Mouse (Mus musculus): ENCODE measurements around the gene Pkig. TPM values are rescaled to one million over a fixed set of nuclear protein-coding genes. Genes with fewer than 3 reads are reported as not detected.

Pkig gene
- 143 and 145 TPM in 2 replicates for polyA plus RNA-seq (2014; fragmentation: Nextera tagmentation; extraction: Ambion mirVana)

DNA sequence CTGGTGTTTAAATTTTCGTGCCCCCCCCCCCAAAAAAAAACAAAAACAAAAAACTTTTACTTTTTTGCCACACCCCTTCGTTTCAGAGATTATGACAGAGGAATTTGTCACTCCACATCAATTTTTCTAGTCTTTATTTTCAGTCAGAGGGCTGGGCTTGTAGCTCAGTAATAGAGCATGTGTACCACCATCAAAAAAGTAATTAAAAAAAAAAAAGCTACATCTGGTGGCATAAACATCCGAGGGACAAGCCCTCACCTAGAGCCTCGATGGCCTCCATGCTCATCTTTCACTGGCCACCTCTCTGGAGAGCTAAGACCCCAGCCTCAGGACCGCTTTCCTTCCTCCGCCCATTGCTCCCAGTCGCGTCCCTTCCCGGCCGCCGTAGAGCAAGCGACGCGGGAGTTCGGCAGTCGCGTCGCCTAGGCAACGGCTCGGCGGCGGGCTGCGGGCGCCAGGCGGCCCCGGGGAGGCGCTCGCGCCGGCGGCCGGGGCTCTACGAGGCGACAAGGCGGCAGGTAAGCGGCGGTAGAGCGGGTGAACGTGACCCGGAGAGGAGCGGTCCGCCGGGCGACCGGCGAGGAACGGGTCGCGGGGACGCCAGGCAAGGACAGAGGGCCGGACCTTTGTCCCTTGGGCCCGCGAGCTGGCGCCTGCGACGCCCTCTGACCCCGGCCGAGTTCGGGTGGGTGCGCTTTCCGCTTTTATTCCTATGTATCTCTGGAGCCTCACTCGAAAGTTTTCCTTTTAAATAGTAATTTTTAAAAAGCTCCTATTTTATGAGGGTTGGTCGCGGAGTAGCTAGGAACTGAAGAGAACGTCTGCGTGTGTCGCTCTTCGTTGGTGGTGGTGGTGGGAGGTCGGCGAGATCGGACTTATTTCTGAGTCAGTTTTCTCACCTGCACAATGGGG, at the start of gene Pkig:
TSS of gene Pkig (plus strand) at position 412 of the 912 bp plus-strand sequence.
- Histone ChIP-seq H3K27me3 (ENCODE audit: insufficient read depth, low read length) (no peaks in the 10 kb centered on the region), H3K4me1 (ENCODE audit: insufficient read depth) (no peaks in the 10 kb centered on the region), H3K4me2 (peak within 1 kb of the TSS; percentile 70), H3K9me3 (ENCODE audit: low read depth, low read length) (no peaks in the 10 kb centered on the region), H3K4me3 (ENCODE audit: low read depth, low read length) (peak within 1 kb of the TSS; percentile 75), H3K27ac (ENCODE audit: low read depth) (peak within 1 kb of the TSS; percentile 78), H3K36me3 (ENCODE audit: insufficient read depth) (0 out of 2 replicates have a peak, but pooled peaks cover 6% of the 10 kb centered on the region), H3K9ac (peak within 1 kb of the TSS; percentile 79)
- DNase-seq (peak; percentile 95), ATAC-seq (ENCODE audit: insufficient read depth) (peak; percentile 92)
- WGBS = under 1% methylated on average over 71 of the region's 71 CpGs
- no peak for TF ChIP-seq CTCF (IDR thresholded peaks at IDR 0.05; ENCODE audit: low read depth)

DNA sequence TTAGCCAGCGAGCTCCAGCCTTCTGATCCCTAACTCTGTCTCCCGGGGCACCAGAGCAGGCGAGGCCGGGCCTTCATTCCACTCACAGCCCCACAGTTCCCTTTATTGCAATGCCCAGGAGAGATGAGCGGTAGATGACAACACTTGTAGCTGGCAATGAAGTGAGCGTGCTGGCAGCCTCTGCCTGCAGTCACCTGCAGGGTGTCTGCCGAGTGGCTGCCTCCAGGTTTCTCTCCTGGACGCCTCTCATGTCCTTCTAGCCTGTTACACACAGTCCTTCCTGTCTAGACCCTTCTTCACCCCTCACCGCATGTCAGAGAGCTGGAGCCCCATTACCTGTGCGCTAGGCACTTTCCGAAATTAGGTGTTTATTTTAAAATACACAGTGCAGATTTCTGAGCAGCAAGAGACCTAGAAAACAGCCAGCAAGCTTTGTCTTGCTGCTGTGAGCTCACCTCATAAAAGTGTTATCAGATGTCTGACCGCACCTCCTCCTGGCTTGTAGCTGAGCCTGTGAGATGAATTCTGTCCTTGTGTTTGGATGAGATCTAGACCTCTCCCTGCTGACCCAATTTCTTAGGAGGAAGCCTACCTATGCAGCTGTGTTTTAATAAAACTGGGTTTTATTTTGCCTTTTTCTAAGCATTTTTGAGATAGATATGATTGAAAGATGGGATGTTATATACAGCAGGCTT, 48.8 kb upstream of the Pkig start:
- 77% methylated on average over 12 of the region's 12 CpGs for WGBS
- Histone ChIP-seq H3K9me3 (ENCODE audit: low read depth, low read length) (peaks cover 3% of the 10 kb centered on the region; the same call in 1 of the 2 replicates), H3K4me1 (ENCODE audit: insufficient read depth) (no peaks in the 10 kb centered on the region), H3K4me2 (no peak overlapping the region), H3K27me3 (ENCODE audit: insufficient read depth, low read length) (no peaks in the 10 kb centered on the region), H3K36me3 (ENCODE audit: insufficient read depth) (peaks cover 43% of the 10 kb centered on the region), H3K27ac (ENCODE audit: low read depth) (no peak overlapping the region), H3K9ac (no peak overlapping the region), H3K4me3 (ENCODE audit: low read depth, low read length) (no peak overlapping the region)
- DNase-seq (no peak), ATAC-seq (ENCODE audit: insufficient read depth) (no peak)
- no peak for TF ChIP-seq CTCF (IDR thresholded peaks at IDR 0.05; ENCODE audit: low read depth)

DNA sequence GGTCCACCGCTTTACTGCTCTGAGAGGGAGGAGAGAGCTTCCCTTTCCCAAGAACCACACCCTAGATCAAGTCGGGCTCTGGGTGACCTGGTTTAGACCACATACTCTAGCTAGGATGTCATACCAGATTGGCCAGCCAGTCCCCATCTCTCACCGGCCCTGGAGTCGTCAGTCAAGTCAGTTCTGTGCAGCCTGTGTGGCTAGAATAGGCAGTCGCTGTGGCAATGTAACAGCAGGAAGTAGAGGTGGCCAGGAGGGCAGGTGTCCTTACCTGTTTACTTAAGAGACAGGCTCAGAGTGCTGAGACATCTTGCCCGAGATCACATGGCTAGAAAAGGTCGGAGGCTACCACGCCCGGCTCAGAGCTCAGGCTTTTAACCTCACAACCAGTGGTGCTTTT, 47.0 kb upstream of the Pkig start:
- peaks cover 3% of the 10 kb centered on the region; the same call in 1 of the 2 replicates for H3K9me3 ChIP-seq (ENCODE audit: low read depth, low read length)
- H3K27ac ChIP-seq (ENCODE audit: low read depth) = no peak overlapping the region
- H3K36me3 ChIP-seq (ENCODE audit: insufficient read depth) = peaks cover 61% of the 10 kb centered on the region
- WGBS = 64% methylated on average over 9 of the region's 9 CpGs
- no peaks in the 10 kb centered on the region for H3K4me1 ChIP-seq (ENCODE audit: insufficient read depth)
- H3K4me3 ChIP-seq (ENCODE audit: low read depth, low read length) = no peak overlapping the region
- DNase-seq = no peak
- no peak for ATAC-seq (ENCODE audit: insufficient read depth)
- no peaks in the 10 kb centered on the region for H3K27me3 ChIP-seq (ENCODE audit: insufficient read depth, low read length)
- H3K9ac ChIP-seq = no peak overlapping the region
- H3K4me2 ChIP-seq = no peak overlapping the region
- TF ChIP-seq CTCF (IDR thresholded peaks at IDR 0.05; ENCODE audit: low read depth) = no peak

DNA sequence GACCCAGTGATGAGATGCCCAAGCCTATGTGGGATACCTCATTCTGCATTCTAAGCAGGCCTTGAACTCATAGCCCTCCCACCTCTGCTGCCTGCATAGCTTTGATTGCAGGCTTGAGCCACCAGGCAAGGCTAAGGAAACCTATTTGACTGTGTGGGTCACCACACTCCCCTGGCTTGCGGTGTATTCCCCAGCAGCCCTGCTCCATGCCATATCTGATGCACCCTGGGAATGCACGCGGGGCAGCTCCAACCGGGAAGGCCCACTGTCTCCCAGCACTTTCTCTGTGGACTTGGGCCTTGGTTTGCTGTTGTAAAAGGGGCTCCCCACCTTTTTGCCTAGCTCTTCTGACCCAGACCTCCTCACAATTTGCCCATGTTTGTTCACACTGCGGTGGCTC, 45.0 kb upstream of the Pkig start:
- Histone ChIP-seq H3K9ac (no peak overlapping the region), H3K9me3 (ENCODE audit: low read depth, low read length) (peaks cover 3% of the 10 kb centered on the region; the same call in 1 of the 2 replicates), H3K27me3 (ENCODE audit: insufficient read depth, low read length) (no peaks in the 10 kb centered on the region), H3K36me3 (ENCODE audit: insufficient read depth) (peaks cover 67% of the 10 kb centered on the region), H3K4me3 (ENCODE audit: low read depth, low read length) (no peak overlapping the region), H3K27ac (ENCODE audit: low read depth) (no peak overlapping the region), H3K4me1 (ENCODE audit: insufficient read depth) (no peaks in the 10 kb centered on the region), H3K4me2 (no peak overlapping the region)
- 89% methylated on average over 5 of the region's 5 CpGs for WGBS
- no peak for ATAC-seq (ENCODE audit: insufficient read depth)
- no peak for TF ChIP-seq CTCF (IDR thresholded peaks at IDR 0.05; ENCODE audit: low read depth)
- DNase-seq = no peak

DNA sequence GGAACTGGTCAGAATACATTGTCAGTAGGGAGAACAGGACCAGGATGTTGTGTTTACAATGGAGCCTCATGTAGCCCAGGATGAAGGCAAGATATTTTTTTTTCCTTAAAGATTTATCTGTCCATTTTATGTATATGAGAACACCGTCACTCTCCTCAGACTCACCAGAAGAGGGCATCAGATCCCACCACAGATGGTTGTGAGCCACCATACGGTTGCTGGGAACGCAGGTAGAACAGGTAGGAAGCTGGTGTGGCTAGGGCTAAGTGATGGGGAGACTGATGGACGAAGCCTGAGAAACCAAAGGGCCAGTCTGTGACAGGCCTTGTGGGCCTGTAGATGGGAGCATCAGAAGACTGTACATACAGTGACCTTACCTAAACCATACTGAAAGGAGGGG, 44.2 kb upstream of the Pkig start:
- Histone ChIP-seq H3K4me2 (no peak overlapping the region), H3K4me3 (ENCODE audit: low read depth, low read length) (no peak overlapping the region), H3K9ac (no peak overlapping the region), H3K9me3 (ENCODE audit: low read depth, low read length) (peaks cover 3% of the 10 kb centered on the region; the same call in 1 of the 2 replicates), H3K36me3 (ENCODE audit: insufficient read depth) (peaks cover 72% of the 10 kb centered on the region), H3K27ac (ENCODE audit: low read depth) (no peak overlapping the region), H3K4me1 (ENCODE audit: insufficient read depth) (no peaks in the 10 kb centered on the region), H3K27me3 (ENCODE audit: insufficient read depth, low read length) (no peaks in the 10 kb centered on the region)
- ATAC-seq (ENCODE audit: insufficient read depth) = no peak
- no peak for TF ChIP-seq CTCF (IDR thresholded peaks at IDR 0.05; ENCODE audit: low read depth)
- no peak for DNase-seq
- 89% methylated on average over 4 of the region's 4 CpGs for WGBS

DNA sequence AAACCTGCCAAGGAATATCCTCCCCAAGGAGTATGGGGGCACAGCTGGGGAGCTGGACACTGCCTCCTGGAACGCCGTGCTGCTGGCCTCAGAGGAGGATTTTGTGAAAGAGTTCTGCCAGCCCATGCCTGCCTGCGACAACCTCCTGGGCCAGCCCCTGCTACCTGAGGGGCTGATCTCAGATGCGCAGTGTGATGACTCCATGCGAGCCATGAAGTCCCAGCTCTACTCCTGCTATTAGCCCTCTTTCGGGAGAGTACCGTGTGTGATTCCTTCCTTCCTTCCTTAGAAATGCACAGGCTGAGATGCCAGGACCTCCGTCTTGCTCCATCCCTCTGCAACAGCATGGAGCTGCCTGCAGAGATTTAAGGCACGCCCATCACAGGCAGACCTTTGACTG, 42.8 kb upstream of the Pkig start:
- Histone ChIP-seq H3K4me2 (no peak overlapping the region), H3K4me3 (ENCODE audit: low read depth, low read length) (no peak overlapping the region), H3K27me3 (ENCODE audit: insufficient read depth, low read length) (no peaks in the 10 kb centered on the region), H3K36me3 (ENCODE audit: insufficient read depth) (peaks cover 83% of the 10 kb centered on the region), H3K4me1 (ENCODE audit: insufficient read depth) (no peaks in the 10 kb centered on the region), H3K27ac (ENCODE audit: low read depth) (no peak overlapping the region), H3K9me3 (ENCODE audit: low read depth, low read length) (peaks cover 3% of the 10 kb centered on the region; the same call in 1 of the 2 replicates), H3K9ac (no peak overlapping the region)
- 87% methylated on average over 9 of the region's 9 CpGs for WGBS
- DNase-seq (no peak), ATAC-seq (ENCODE audit: insufficient read depth) (no peak)
- TF ChIP-seq CTCF (IDR thresholded peaks at IDR 0.05; ENCODE audit: low read depth) = no peak
